Mouse (Mus musculus): ENCODE results near the gene Stx2.

Stx2 gene

GRCm38 (mm10) chr5:128953278-128954070, 54.9 kb downstream of the Stx2 start, which contains the start of gene Rimbp2:
Rimbp2 (minus strand) TSS chr5:128953486.
- peak; percentile 64 to 80 for DNase-seq (ENCODE audit: low spot score in 2 of 2)

- DNase-seq (ENCODE audit: low spot score in 2 of 2), result peak; percentile 63 to 65
These were observed 55.8 kb downstream of the Stx2 start for GRCm38 (mm10) chr5:128952291-128953195.

GRCm38 (mm10) chr5:128951472-128951871, 56.9 kb downstream of the Stx2 start:
- DNase-seq (ENCODE audit: low spot score in 2 of 2), result no peak

GRCm38 (mm10) chr5:128947093-128947492, 61.3 kb downstream of the Stx2 start:
- DNase-seq (ENCODE audit: low spot score in 2 of 2), result no peak

GRCm38 (mm10) chr5:128940436-128940835, 67.9 kb downstream of the Stx2 start:
- no peak for DNase-seq (ENCODE audit: low spot score in 2 of 2)

GRCm38 (mm10) chr5:128935359-128935899, 72.9 kb downstream of the Stx2 start:
- no peak for DNase-seq (ENCODE audit: low spot score in 2 of 2)
